Mouse (Mus musculus) retina, postnatal 7 days (tissue): ENCODE measurements around the gene Atp8b2.

Source experiments
- DNase-seq: peaks from one replicate; pipeline ENCODE4 v3.0.0-alpha.2; 2012; ENCODE audit warnings: low read depth, low spot score

The Atp8b2 gene

GRCm38 (mm10) chr3:89899511-89899908, 63.8 kb downstream of the Atp8b2 start:
- DNase-seq = no peak

GRCm38 (mm10) chr3:89898870-89899510, 64.3 kb downstream of the Atp8b2 start:
- DNase-seq = no peak

- DNase-seq = no peak
These were observed 65.3 kb downstream of the Atp8b2 start for GRCm38 (mm10) chr3:89898011-89898410.

- no peak for DNase-seq
These were observed 66.0 kb downstream of the Atp8b2 start for GRCm38 (mm10) chr3:89897204-89897796.

- no peak for DNase-seq
These were observed 66.7 kb downstream of the Atp8b2 start for GRCm38 (mm10) chr3:89896571-89896970.

GRCm38 (mm10) chr3:89892517-89893106, 70.7 kb downstream of the Atp8b2 start:
- DNase-seq = no peak

GRCm38 (mm10) chr3:89891696-89892095, 71.6 kb downstream of the Atp8b2 start:
- DNase-seq = no peak

GRCm38 (mm10) chr3:89889841-89890430, 73.4 kb downstream of the Atp8b2 start:
- no peak for DNase-seq
